Mouse (Mus musculus): ENCODE measurements at regions not wholly inside any gene's neighbourhood (a gene's known extent, or its start where the extent isn't known, plus 50 kb on each side); places are given as distances from the start of the nearest gene placed in this dataset.
"Not testable (repeated sequence)": the region's sequence is repeated elsewhere in the genome, so short reads cannot be mapped to it uniquely, and the experiment has no call there.

GRCm38 (mm10) chr9:53045788-53046187, 202.1 kb downstream of the Ddx10 start:
- DNase-seq (ENCODE audit: extremely low spot score), result no peak

- DNase-seq (ENCODE audit: extremely low spot score), result no peak
These were observed 214.1 kb downstream of the Ddx10 start for GRCm38 (mm10) chr9:53033797-53034196.

- DNase-seq (ENCODE audit: extremely low spot score), result no peak
These were observed 225.8 kb downstream of the Ddx10 start for GRCm38 (mm10) chr9:53022096-53022495.

GRCm38 (mm10) chr9:53010741-53011140, 237.1 kb downstream of the Ddx10 start:
- no peak for DNase-seq (ENCODE audit: extremely low spot score)

- no peak for DNase-seq (ENCODE audit: extremely low spot score)
These were observed 240.5 kb downstream of the Ddx10 start for GRCm38 (mm10) chr9:53007395-53007794.

- DNase-seq (ENCODE audit: extremely low spot score), result no peak
These were observed 241.8 kb downstream of the Ddx10 start for GRCm38 (mm10) chr9:53006085-53006484.

GRCm38 (mm10) chr9:53004253-53004978, 243.4 kb downstream of the Ddx10 start:
- no peak for DNase-seq (ENCODE audit: extremely low spot score)

GRCm38 (mm10) chr9:52976041-52976440, 271.8 kb downstream of the Ddx10 start:
- DNase-seq (ENCODE audit: extremely low spot score), result no peak

- no peak for DNase-seq (ENCODE audit: extremely low spot score)
These were observed 282.2 kb downstream of the Ddx10 start for GRCm38 (mm10) chr9:52965631-52966030.

GRCm38 (mm10) chr9:52959668-52960067, 280.1 kb upstream of the AI593442 start:
- no peak for DNase-seq (ENCODE audit: extremely low spot score)

GRCm38 (mm10) chr9:52957245-52957644, 277.7 kb upstream of the AI593442 start:
- DNase-seq (ENCODE audit: extremely low spot score), result no peak

- no peak for DNase-seq (ENCODE audit: extremely low spot score)
These were observed 264.5 kb upstream of the AI593442 start for GRCm38 (mm10) chr9:52944081-52944480.

- DNase-seq (ENCODE audit: extremely low spot score), result no peak
These were observed 262.0 kb upstream of the AI593442 start for GRCm38 (mm10) chr9:52941637-52941983.

GRCm38 (mm10) chr9:52940964-52941636, 261.5 kb upstream of the AI593442 start:
- no peak for DNase-seq (ENCODE audit: extremely low spot score)

- no peak for DNase-seq (ENCODE audit: extremely low spot score)
These were observed 255.5 kb upstream of the AI593442 start for GRCm38 (mm10) chr9:52935082-52935481.

- no peak for DNase-seq (ENCODE audit: extremely low spot score)
These were observed 237.9 kb upstream of the AI593442 start for GRCm38 (mm10) chr9:52917516-52917915.

- not testable (repeated sequence) for DNase-seq (ENCODE audit: extremely low spot score)
These were observed 209.1 kb upstream of the AI593442 start for GRCm38 (mm10) chr9:52888653-52889052.

- not testable (repeated sequence) for DNase-seq (ENCODE audit: extremely low spot score)
These were observed 208.4 kb upstream of the AI593442 start for GRCm38 (mm10) chr9:52887997-52888396.

- DNase-seq (ENCODE audit: extremely low spot score), result no peak
These were observed 187.7 kb upstream of the AI593442 start for GRCm38 (mm10) chr9:52867236-52867635.

GRCm38 (mm10) chr9:52860327-52860726, 180.7 kb upstream of the AI593442 start:
- DNase-seq (ENCODE audit: extremely low spot score), result no peak

GRCm38 (mm10) chr9:52858411-52858810, 178.8 kb upstream of the AI593442 start:
- DNase-seq (ENCODE audit: extremely low spot score), result no peak

GRCm38 (mm10) chr9:52853338-52853737, 173.8 kb upstream of the AI593442 start:
- no peak for DNase-seq (ENCODE audit: extremely low spot score)

- no peak for DNase-seq (ENCODE audit: extremely low spot score)
These were observed 171.0 kb upstream of the AI593442 start for GRCm38 (mm10) chr9:52850552-52850951.

Measured in embryo, embryonic 9.5 days (tissue).